Mouse (Mus musculus): ENCODE data around the gene Gm28269. TPM values are rescaled to one million over a fixed set of nuclear protein-coding genes. Genes with fewer than 3 reads are reported as not detected.

Gene Gm28269
- polyA plus RNA-seq (2012; ENCODE audit: insufficient read depth, insufficient read length, missing spikeins): not detected in 2 replicates

GRCm38 (mm10) chrX:21744997-21745396, at the start of gene Gm28269:
Gene Gm28269, minus strand, starts transcription at chrX:21745097.
- Histone ChIP-seq H3K27ac (ENCODE audit: insufficient read depth, low read depth, low read length) (no peak within 1 kb of the TSS), H3K4me3 (ENCODE audit: insufficient read depth, low read length) (no peak within 1 kb of the TSS), H3K4me1 (ENCODE audit: control insufficient read depth, insufficient read depth, low read length) (0 out of 2 replicates have a peak, but pooled peaks cover 4% of the 10 kb centered on the region)
- TF ChIP-seq CTCF (IDR thresholded peaks at IDR 0.05; ENCODE audit: low read depth, low read length) (no peak), POLR2A (IDR thresholded peaks at IDR 0.05; ENCODE audit: borderline replicate concordance, low read depth, low read length) (no peak)

- H3K4me1 ChIP-seq (ENCODE audit: control insufficient read depth, insufficient read depth, low read length): no peaks in the 10 kb centered on the region
- no peak for TF ChIP-seq POLR2A (IDR thresholded peaks at IDR 0.05; ENCODE audit: borderline replicate concordance, low read depth, low read length)
- no peak for TF ChIP-seq CTCF (IDR thresholded peaks at IDR 0.05; ENCODE audit: low read depth, low read length)
- no peak overlapping the region for H3K27ac ChIP-seq (ENCODE audit: insufficient read depth, low read depth, low read length)
- no peak overlapping the region for H3K4me3 ChIP-seq (ENCODE audit: insufficient read depth, low read length)
Observed at GRCm38 (mm10) chrX:21716885-21717284, 28.0 kb downstream of the Gm28269 start.

- TF ChIP-seq POLR2A (IDR thresholded peaks at IDR 0.05; ENCODE audit: borderline replicate concordance, low read depth, low read length) (no peak), CTCF (IDR thresholded peaks at IDR 0.05; ENCODE audit: low read depth, low read length) (no peak)
- H3K27ac ChIP-seq (ENCODE audit: insufficient read depth, low read depth, low read length): no peak overlapping the region
- no peaks in the 10 kb centered on the region for H3K4me1 ChIP-seq (ENCODE audit: control insufficient read depth, insufficient read depth, low read length)
- no peak overlapping the region for H3K4me3 ChIP-seq (ENCODE audit: insufficient read depth, low read length)
Observed at GRCm38 (mm10) chrX:21715293-21715692, 29.6 kb downstream of the Gm28269 start.

GRCm38 (mm10) chrX:21714829-21715228, 30.1 kb downstream of the Gm28269 start, which contains the start of gene Slc6a14:
Gene Slc6a14, plus strand, starts transcription at chrX:21714896.
- no peak within 1 kb of the TSS for H3K4me3 ChIP-seq (ENCODE audit: insufficient read depth, low read length)
- no peak for TF ChIP-seq POLR2A (IDR thresholded peaks at IDR 0.05; ENCODE audit: borderline replicate concordance, low read depth, low read length)
- TF ChIP-seq CTCF (IDR thresholded peaks at IDR 0.05; ENCODE audit: low read depth, low read length): no peak
- no peaks in the 10 kb centered on the region for H3K4me1 ChIP-seq (ENCODE audit: control insufficient read depth, insufficient read depth, low read length)
- H3K27ac ChIP-seq (ENCODE audit: insufficient read depth, low read depth, low read length): no peak within 1 kb of the TSS

GRCm38 (mm10) chrX:21704470-21704869, 40.4 kb downstream of the Gm28269 start:
- Histone ChIP-seq H3K4me3 (ENCODE audit: insufficient read depth, low read length) (no peak overlapping the region), H3K27ac (ENCODE audit: insufficient read depth, low read depth, low read length) (no peak overlapping the region), H3K4me1 (ENCODE audit: control insufficient read depth, insufficient read depth, low read length) (no peaks in the 10 kb centered on the region)
- TF ChIP-seq POLR2A (IDR thresholded peaks at IDR 0.05; ENCODE audit: borderline replicate concordance, low read depth, low read length) (no peak), CTCF (IDR thresholded peaks at IDR 0.05; ENCODE audit: low read depth, low read length) (no peak)

- Histone ChIP-seq H3K4me3 (ENCODE audit: insufficient read depth, low read length) (no peak overlapping the region), H3K4me1 (ENCODE audit: control insufficient read depth, insufficient read depth, low read length) (no peaks in the 10 kb centered on the region), H3K27ac (ENCODE audit: insufficient read depth, low read depth, low read length) (no peak overlapping the region)
- no peak for TF ChIP-seq CTCF (IDR thresholded peaks at IDR 0.05; ENCODE audit: low read depth, low read length)
- TF ChIP-seq POLR2A (IDR thresholded peaks at IDR 0.05; ENCODE audit: borderline replicate concordance, low read depth, low read length): no peak
Observed at GRCm38 (mm10) chrX:21701646-21702045, 43.3 kb downstream of the Gm28269 start.

- H3K4me3 ChIP-seq (ENCODE audit: insufficient read depth, low read length): no peak overlapping the region
- TF ChIP-seq POLR2A (IDR thresholded peaks at IDR 0.05; ENCODE audit: borderline replicate concordance, low read depth, low read length): no peak
- TF ChIP-seq CTCF (IDR thresholded peaks at IDR 0.05; ENCODE audit: low read depth, low read length): no peak
- no peak overlapping the region for H3K27ac ChIP-seq (ENCODE audit: insufficient read depth, low read depth, low read length)
- no peaks in the 10 kb centered on the region for H3K4me1 ChIP-seq (ENCODE audit: control insufficient read depth, insufficient read depth, low read length)
Observed at GRCm38 (mm10) chrX:21695687-21696086, 49.2 kb downstream of the Gm28269 start.

- TF ChIP-seq CTCF (IDR thresholded peaks at IDR 0.05; ENCODE audit: low read depth, low read length): no peak
- TF ChIP-seq POLR2A (IDR thresholded peaks at IDR 0.05; ENCODE audit: borderline replicate concordance, low read depth, low read length): no peak
- Histone ChIP-seq H3K4me3 (ENCODE audit: insufficient read depth, low read length) (no peak overlapping the region), H3K27ac (ENCODE audit: insufficient read depth, low read depth, low read length) (no peak overlapping the region), H3K4me1 (ENCODE audit: control insufficient read depth, insufficient read depth, low read length) (peaks cover under 1% of the 10 kb centered on the region; the same call in 1 of the 2 replicates)
Observed at GRCm38 (mm10) chrX:21695220-21695619, 49.7 kb downstream of the Gm28269 start.

Other genes starting within 250 kb of the Gm28269 start
- not detected in 2 replicates for gene Slc6a14, start 30.2 kb downstream of the Gm28269 start, polyA plus RNA-seq (2012; ENCODE audit: insufficient read depth, insufficient read length, missing spikeins)